Mouse (Mus musculus) thymus, postnatal 36 days (tissue): ENCODE results near the gene Tha1.
A peak's percentile ranks its signal among the peaks of the same experiment; 100 is the strongest.

ENCODE experiments used
- DNase-seq, 2 experiments: peaks; one replicate each; pipeline ENCODE4 v3.0.0; 2022; ENCODE audit warnings: mixed read lengths in 2 of 2

The Tha1 gene

DNA sequence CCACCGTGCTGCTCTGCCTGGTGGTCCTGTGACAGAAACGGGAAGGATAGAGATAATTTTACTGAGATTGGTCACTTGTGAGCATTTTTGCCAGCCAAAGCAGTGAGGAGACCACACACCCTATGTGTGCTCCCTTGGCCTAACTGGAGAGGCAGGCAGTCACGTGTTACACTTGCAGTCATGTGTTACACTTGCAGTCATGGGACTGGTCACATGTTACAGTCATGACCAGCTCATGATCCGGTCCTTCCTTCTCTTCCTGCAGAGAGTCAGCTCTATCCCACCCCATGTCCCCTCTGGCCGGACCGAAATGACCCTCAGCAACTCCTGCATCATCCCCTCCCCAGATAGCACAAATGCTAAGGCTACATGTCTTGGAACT, 7.7 kb upstream of the Tha1 start:
- DNase-seq, result no peak

DNA sequence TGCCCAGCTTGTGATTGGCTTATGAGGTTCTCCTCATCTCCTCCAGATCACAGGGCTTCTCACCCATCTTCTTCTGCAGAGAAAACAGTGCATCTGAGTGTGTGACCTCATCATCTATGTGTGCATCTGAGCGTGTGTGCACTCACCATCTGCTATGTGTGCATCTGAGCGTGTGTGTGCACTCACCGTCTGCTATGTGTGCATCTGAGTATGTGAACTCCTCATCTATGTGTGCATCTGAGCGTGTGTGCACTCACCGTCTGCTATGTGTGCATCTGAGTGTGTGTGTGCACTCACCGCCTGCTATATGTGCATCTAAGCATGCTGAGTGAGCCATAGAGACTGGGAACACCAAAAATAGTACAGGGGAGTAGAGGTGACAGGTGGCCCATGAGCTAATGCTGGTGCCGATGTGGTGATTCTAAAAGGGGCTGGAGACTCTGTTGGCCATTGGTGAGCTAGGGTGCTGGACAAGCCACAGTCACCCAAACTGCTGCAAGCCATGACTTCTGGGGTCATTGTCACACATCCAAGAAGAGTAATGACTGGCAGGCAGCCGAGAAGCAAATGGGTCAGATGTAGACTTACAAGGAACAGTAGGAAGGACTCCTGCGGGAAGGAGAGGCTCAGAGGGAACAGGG, 7.2 kb upstream of the Tha1 start:
- no peak for DNase-seq

DNA sequence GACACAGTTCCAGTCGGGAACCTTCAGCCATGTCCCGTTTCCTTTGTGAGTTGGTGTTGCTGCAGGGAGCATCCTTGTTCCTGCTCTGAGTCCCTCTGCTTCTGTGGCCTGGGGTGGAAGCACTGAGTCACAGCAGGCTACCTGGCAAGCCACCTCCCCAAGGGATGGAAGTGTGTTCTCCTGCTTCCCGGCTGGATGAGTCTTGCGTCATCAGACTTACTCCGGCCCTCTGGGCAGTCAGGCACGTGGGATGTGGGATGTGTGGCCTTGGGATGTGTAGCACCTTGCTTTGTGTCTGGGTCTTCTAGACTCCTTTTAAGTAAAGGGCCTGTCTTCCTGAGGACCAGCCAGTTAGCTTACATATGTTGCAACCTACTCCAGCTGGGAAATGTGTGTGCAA, 6.4 kb upstream of the Tha1 start:
- DNase-seq, result no peak

DNA sequence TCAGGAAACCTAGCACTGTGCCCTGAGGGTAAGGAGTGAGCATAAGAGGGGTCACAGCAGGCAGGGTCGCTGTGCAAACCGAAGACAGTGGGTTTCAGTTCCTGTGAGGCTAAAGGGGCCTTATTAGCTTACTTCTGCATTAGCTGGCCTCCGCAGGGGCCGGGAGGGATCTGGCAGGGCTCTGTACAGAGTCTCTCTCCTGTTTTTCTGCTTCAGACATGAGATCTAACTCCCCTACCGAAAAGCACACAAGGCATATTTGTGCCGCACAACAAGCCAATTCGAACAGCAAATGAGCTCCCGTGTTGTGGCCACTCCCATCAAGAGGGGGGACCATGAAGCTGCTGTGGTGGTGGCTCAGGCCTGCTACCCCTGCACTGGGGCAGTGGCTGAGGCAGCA, 5.6 kb upstream of the Tha1 start:
- no peak for DNase-seq

DNA sequence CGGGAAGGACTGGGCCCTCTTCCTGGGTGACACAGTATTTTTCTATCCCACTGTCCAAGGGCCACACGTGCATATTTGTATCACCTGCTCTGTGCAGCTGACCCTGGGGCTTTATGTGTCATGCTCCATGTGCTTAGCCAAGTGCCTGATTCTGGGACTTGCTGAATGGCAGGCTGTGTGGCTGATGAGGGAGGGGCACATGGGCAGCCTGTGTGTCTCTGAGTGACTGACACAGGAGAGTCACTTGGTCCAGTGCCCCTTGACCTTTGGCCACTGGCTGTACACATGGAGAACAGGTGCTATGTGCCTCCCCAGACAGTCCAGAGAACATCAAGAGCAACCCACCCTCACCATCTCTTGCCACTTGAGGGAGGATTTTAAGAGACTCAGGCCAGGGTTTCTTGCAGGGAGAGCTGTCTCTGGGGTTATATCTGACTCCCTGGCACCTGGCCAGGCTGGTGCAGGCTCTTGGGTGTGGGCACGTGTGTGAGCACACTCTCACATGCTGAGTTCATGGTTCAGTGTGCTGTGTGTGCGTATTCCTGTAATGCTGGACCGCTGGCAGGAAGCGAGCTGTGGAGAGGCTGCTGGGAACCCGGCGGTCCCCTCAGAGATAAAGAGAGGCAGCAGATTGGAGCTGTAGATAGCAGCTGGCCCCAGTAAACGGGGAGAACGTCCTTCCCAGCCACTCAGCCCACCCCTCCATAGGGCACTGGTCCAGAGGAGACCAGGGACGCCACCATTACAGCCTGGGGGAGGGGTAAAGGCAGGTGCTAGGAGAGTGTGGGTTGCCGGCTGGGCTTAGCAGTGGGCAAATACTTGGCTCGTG, 4.8 kb upstream of the Tha1 start:
- DNase-seq, result peak; percentile 64 to 79

DNA sequence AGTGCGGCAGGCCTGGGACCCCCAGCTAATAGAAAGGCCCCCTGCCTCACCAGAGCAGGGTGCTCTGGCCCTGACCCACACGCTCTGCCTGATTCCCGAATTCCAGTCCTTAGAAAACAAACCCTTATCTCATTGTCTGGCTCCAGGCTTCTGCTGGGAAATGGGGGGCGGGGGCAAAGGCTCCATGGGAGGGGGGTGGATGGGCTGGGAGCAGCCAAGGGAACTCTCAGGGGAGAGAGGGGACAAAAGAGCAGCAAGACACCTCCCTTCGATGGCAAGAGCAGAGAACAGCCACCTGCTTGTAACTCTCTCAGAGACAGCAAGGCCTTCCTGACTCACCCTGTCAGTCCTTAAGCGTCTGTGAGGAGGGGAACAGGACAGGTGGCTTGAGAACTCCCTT, 2.4 kb upstream of the Tha1 start:
- DNase-seq, result no peak

DNA sequence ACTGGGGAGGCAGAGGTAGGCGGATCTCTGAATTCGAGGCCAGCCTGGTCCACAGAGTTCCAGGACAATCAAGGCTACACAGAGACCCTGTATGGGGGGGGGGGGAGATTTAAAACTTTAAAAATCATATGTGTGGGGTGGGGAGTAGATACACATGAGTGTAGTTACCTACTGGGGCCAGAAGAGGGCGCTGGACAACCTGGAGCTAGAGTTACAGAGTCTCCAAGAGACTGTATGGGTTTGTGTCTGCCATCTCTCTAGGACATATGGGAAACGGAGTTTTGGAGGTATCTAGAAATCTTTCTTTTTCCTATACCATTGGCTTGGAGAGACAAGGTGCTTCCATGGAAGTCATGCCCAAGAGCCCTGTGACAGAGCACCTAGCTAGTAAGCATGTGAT, 1.1 kb upstream of the Tha1 start:
- DNase-seq, result peak; percentile 52 to 66

DNA sequence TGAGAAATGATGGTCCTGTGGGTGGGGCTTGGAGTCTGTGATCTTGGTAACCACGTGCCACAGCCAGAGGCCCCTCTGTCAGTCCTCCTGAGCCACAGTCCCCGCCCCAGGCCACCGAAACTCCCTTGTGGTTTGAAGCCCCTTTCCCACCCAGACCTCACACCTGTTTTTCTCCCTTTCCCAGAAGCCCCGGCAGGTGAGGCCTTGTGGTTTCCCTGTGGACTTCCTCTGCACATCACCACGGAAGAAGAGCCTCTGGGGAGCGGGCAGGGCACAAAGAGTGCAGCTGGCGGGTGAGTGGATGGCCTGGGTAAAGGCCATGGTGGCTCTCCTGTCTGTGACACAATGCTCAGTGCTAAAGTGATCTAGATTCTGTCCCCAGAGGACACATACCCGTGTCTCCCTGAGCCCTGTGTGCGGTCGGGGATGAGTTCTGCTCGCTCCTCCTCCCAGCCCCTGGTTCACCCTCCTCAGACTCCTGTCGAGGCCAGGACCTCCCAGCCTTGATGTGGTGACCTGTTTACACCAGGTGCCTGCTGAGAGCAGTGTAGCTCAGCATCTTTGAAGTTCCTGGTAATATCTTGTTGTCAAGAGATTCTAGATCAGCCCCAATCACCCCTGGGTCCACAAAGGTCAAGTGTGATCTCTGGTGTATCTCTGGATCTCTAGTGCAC, 1.2 kb downstream of the Tha1 start:
- DNase-seq, result peak; percentile 91 to 96

DNA sequence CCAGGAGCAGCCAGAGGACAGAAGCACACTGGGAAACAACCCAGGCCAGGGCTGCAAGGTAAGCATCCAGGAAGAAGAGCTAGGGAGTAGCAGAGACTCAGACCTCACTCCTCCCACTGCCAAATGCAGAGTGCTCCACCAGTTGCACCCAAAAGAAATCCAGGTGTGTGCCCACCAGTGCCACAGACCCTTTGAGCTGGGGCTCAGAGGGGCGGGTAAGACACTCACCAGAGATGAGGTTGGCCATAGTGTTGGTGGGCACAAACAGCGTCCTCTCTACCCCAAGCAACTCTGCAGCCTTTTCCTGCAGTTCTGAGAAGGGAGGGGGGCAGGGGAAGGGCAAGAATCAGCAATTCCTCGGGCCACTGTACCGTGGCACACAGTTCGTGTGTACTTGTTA, 1.9 kb downstream of the Tha1 start:
- peak in 1 of 2 experiments; percentile 72 for DNase-seq

DNA sequence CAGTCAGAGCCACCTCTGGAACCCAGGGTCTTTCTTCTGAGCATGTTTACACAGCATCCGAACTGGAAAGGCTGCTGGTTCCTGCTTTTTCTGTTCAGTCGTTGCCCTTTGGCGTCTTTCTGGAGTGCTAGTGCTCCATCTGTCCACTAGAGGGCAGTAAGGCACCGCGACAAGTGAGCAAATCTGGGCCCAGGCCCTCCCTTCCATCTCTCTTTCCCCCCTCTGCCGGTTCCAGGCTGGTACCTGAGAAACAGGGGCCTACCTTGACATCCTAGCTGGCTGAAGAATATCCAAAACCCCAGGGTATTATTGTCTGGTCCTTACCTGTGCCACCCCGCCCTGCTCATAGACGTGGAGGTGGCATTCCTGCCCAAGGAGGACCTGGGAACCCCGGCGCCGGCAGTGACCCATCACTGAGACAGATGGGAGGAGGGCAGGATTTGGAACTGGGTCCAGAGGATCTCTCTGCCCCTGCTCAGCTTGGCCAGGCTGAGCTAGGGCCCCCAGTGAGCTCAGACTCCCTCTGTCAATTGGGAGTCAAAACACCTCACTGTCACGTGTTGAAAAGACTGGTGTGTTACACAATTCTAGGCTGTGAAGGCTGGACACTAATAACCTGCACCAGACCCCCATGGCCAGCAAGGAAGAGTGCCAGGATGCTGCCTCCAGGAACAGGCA, 2.5 kb downstream of the Tha1 start:
- peak; percentile 77 to 81 for DNase-seq

DNA sequence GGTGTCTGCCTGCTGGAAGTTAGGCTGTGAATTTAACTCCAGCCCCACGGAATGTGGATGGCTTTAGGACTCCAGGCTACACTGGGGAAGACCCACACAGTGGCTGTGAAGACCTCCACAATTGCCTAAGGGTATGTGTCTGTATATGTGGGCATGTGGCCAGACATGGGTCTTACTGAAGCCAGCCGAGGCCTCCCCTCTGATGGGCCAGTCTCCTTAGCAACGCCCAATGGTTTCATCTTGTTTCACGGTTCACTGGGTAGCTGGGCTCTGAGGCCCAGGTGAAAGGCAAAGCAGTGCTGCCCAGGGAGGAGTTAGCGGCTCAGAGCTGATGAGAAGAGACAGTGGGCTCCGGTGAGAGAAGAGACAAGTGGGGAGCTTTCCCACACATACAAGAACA, 7.3 kb downstream of the Tha1 start:
- no peak for DNase-seq

DNA sequence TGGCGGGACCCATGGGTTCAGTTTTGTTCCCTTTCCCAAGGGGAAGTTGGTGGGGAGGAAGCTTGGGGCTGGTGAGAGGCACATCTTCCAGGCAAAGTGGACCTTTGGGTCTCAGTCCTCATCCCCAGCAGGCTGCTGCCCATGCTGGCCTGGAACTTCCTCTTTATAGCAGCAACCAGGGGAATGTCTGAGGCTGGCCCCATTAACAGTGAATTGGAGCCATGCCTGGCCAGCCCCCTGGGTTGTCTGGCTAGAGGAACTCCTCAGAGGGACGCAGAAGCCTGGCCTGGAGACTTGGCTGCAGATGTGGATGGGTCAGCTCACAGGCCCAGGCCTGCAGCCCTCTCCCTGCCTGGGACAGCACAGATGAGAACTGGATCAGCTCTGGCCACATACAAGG, 8.5 kb downstream of the Tha1 start:
- DNase-seq, result no peak

DNA sequence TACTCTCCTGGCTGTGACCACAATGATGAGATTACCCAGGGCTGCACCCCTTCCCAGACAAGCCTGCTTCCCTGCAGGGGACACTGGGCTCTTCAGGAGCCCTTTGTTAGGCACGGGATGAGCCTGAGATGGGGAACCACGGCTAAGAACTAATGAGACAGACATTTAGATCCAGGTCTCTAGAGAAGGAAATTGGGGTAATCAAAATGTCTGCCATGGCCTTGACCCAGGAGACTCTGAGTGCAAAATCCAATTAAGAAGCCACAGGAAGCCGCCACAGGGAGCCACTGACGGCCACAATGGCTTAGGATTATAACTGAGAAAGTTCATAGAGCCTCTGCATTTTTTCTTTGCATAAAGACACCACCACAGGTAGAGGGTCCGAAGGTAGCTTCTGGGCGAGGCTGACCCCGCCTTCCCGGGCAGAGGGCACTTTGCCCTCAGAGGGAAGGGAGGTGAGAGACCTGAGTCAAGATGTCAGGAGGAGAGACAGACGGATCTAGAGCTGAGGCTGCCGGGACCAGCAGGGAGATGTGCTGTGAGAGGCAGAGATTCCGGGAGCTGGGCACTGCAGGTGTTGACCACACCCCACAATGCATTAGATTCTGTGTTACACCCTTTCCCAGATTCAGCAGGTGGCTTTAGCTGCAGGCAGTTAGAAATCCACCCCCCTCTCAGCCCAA, 10.0 kb downstream of the Tha1 start:
- no peak for DNase-seq

DNA sequence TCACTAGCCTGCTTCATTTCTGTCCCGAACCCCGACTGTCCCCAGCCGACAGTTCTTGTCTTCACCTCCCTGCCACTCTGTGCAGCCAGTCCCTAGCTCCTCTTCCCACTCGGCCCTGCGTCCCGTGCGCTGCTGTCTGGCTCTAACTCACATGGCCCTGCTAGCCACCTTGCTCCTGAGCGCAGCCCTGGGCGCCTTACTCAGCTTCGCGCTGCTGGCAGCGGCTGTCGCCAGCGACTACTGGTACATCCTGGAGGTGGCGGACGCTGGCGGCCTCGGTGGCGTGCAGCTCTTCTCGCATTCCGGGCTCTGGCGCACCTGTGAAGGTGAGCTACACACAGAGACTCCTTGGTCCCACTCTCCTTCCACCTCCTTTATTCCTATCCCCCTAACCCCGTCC, 12.7 kb downstream of the Tha1 start, which contains the start of gene Tmem235:
TSS of gene Tmem235 (plus strand) at position 152 of the 400 bp plus-strand sequence.
- DNase-seq, result peak; percentile 20 to 45

DNA sequence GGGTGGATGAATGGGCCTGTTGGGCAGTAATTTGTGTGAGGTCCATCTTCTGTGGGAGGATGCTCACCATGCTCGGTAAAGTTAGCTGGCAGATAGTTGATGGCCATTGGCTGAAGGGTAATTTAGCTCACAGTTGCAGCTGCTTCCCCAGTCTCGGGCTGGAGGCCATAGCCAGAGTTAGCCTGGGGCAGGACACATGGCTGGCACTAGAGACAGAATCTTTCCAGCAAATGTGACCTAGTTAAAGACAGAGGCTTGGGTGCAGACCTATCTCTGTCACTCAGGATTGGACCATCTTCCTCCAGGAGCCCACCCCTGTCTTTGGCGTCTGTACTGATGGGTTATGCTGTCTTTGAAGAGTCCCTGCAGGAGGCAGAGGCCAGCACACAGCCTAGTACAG, 14.9 kb downstream of the Tha1 start:
- no peak for DNase-seq

DNA sequence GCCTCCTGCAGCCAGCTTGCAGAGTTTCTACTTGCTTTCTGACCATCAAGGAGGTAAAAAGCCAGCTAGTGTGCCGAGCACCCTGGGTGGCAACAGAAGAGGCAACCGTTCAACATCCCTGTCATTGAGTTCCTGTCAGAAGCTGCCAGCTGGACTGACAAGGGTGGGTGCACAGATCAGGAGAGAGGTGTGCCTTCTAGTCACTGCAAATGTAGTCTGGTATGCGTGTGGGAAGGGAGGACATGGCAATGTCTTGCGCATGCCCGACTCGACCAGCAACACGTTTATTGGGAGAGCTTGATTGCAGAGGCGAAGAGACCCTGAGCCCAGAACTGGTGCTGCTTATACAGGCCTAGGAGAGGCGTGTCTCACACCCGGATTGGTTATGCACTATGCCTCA, 15.8 kb downstream of the Tha1 start:
- DNase-seq, result no peak

DNA sequence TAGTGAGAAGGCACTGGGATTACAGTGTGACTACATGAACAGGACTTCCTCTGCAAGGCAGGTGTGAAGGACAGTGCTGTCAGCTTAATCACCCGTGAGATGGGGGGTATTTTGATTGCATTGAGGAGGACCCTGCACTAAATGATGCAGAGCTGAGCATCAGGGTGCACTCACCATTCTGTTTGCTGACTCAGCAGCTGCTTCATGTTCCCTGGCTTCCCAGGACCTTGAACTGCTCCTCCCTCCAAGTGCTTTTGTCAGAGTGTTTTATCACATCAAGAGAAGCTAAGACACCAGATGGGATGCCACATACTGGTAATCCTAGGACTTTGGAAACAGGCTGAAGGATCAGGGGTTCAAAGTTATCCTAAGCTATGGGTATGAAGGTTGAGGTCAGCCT, 17.3 kb downstream of the Tha1 start:
- no peak for DNase-seq

DNA sequence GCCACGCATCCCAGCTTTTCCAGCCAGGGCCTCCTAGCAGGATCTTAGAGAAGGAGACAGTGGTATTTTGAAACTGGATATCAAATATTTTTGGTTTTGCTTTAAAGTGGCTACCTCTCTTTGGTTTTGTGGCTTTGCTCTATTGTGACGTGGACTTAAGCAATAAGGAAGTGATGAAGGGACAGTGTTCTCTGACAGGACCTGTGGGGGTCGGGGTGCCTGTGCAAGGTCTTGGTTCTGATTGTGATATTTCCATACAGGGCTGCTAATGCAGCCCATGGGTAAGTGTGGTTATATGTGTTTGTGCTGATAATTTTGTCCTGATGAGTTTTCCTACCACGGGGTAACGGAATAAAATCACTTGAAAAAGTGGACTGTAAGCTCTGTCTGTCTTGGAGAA, 17.9 kb downstream of the Tha1 start:
- no peak for DNase-seq

DNA sequence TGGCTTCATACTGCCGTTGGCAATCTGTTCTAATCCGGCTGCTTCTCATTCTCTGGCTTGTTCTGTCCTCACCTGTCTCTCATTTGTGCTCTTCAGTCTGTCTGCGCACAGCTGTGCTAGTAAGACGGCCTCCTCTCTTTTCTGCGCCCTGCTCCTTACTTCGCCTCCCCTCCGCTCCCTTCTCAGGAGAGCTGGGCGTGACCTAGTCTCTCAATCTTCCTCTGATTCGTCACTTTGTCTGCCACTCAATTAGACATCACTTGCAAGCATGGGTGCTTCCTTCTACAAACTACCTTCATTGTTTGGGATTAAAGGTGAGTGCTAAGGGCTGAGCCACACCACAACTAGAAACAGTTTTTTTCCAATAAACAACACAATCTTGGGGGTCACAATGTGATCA, 19.0 kb downstream of the Tha1 start:
- DNase-seq, result no peak

DNA sequence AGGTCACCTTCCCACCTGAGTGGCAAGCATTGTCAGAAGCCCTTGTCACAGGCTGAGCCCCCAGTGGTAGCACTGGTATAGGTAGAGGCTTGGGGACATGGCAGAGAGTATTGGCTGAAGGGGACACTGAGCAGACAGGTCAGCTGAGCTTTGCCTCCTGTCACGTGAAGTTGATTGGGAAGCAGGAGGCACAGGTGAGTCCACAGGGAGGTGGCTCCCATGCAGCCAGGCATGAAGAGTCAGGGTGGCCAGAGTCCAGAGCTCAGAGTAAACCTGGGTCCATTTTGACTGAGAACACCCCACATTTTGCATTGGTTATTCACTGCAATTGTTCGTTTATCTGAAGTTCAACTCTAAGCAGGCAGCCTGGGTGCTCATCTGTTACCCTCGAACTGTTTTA, 20.4 kb downstream of the Tha1 start:
- no peak for DNase-seq

DNA sequence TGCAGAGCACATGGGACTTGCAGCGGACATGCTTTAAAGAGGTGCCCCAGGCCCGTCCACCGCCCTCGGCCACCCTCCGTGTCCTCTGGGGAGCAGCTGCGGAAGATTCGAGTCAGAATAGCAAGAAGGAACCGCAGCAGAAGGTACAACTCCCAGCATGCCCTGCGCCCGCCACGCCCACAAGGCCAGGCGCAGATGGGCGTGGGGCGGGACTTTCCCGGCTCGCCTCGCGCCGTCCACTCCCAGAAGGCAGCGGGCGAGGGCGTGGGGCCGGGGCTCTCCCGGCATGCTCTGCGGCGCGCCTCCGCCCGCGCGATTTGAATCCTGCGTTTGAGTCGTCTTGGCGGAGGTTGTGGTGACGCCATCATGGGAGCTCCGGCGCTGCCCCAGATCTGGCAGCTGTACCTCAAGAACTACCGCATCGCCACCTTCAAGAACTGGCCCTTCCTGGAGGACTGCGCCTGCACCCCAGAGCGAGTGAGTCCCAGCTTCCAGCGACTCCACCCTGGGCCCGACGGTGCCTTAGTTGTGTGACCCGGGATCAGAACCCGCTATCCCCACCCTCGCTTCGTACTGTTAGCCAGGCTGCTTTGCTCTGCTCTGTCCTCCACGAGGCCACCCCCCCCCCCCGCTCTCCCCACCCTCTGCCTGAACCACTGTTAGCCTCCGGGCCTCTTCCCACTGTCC, 24.2 kb downstream of the Tha1 start, which contains the start of gene Birc5:
TSS of gene Birc5 (plus strand) at position 267 of the 687 bp plus-strand sequence.
- DNase-seq, result peak; percentile 97 to 98
